Comparison of ENCODE assay signal across 34 mouse cellular contexts in genomic region chr11:84270511-84270910, GRCm38 (mm10).
A peak's percentile ranks its signal among the peaks of the same experiment; 100 is the strongest.
DNase-seq lines count a peak whose midpoint lies in the region; ATAC-seq and TF ChIP-seq lines count a peak whose summit lies in the region.
"Had no signal": no experiment of that assay in that cellular context is flagged by ENCODE, and none has a peak within 500 bp of the region (broad histone marks: within the 10 kb centered on the region; RNA-seq: fewer than 3 reads in every experiment).

No protein-coding gene starts in this region.

- no peak overlapping the region for H3K4me3 ChIP-seq in hindbrain, embryonic 12.5 days
- no peak overlapping the region for H3K4me3 ChIP-seq in hindbrain, postnatal 0 days (ENCODE audit: low read length)
- no peak overlapping the region for H3K4me3 ChIP-seq in kidney, postnatal 0 days (replicated peaks; ENCODE audit: low read depth, low read length)
- no peak overlapping the region for H3K4me3 ChIP-seq in midbrain, embryonic 12.5 days
- no peak overlapping the region for H3K4me3 ChIP-seq in midbrain, embryonic 15.5 days
- no peak overlapping the region for H3K4me3 ChIP-seq in embryonic fibroblast, embryonic 13.5 days (ENCODE audit: insufficient read depth, low read length)
- H3K4me3 ChIP-seq: embryonic facial prominence, embryonic 12.5 days; erythroblast, embryonic 14.5 days; gastrocnemius, adult 2 months; limb, embryonic 10.5 days; limb, embryonic 15.5 days; liver, embryonic 13.5 days; midbrain, embryonic 10.5 days had no signal

- ATAC-seq in hindbrain, embryonic 12.5 days (ENCODE audit: low FRiP score) = no peak
- no peak for ATAC-seq in hindbrain, postnatal 0 days
- ATAC-seq in kidney, postnatal 0 days (replicated peaks; ENCODE audit: low FRiP score, low read depth) = no peak
- ATAC-seq in midbrain, embryonic 12.5 days (ENCODE audit: low FRiP score, low read depth) = no peak
- ATAC-seq in midbrain, embryonic 15.5 days (replicated peaks) = no peak
- ATAC-seq: activated CD4-positive, CD25-positive, alpha-beta regulatory T cell, adult 4 months; forebrain, embryonic 16.5 days; inflammation-experienced regulatory T-cells, adult 6 months; Patski had no signal

- TF ChIP-seq POLR2A in embryonic fibroblast, embryonic 13.5 days (IDR thresholded peaks at IDR 0.05; ENCODE audit: low read depth, low read length) = no peak

- WGBS in hindbrain, embryonic 12.5 days = 55% methylated on average over 3 of the region's 3 CpGs
- 44% methylated on average over 3 of the region's 3 CpGs for WGBS in hindbrain, postnatal 0 days
- WGBS in kidney, postnatal 0 days = 71% methylated on average over 3 of the region's 3 CpGs
- 57% methylated on average over 3 of the region's 3 CpGs for WGBS in midbrain, embryonic 12.5 days
- WGBS in midbrain, embryonic 15.5 days = 47% methylated on average over 3 of the region's 3 CpGs

- H3K36me3 ChIP-seq in hindbrain, embryonic 12.5 days = 0 out of 2 replicates have a peak, but pooled peaks cover 25% of the 10 kb centered on the region
- H3K36me3 ChIP-seq in hindbrain, postnatal 0 days (ENCODE audit: insufficient read depth, low read length) = peaks cover 12% of the 10 kb centered on the region
- peaks cover 7% of the 10 kb centered on the region; the same call in 1 of the 2 replicates for H3K36me3 ChIP-seq in kidney, postnatal 0 days (ENCODE audit: insufficient read depth, low read length)
- peaks cover 35% of the 10 kb centered on the region for H3K36me3 ChIP-seq in midbrain, embryonic 12.5 days
- no peaks in the 10 kb centered on the region; the same call in 1 of the 2 replicates for H3K36me3 ChIP-seq in midbrain, embryonic 15.5 days (replicated peaks)

- H3K4me2 ChIP-seq in hindbrain, embryonic 12.5 days (replicated peaks) = no peak overlapping the region
- no peak overlapping the region for H3K4me2 ChIP-seq in hindbrain, postnatal 0 days (ENCODE audit: low read depth, low read length)
- H3K4me2 ChIP-seq in kidney, postnatal 0 days (ENCODE audit: low read length) = no peak overlapping the region
- H3K4me2 ChIP-seq in midbrain, embryonic 12.5 days (replicated peaks) = no peak overlapping the region
- no peak overlapping the region for H3K4me2 ChIP-seq in midbrain, embryonic 15.5 days
- H3K4me2 ChIP-seq: embryonic facial prominence, embryonic 12.5 days; heart, embryonic 11.5 days; limb, embryonic 15.5 days; liver, embryonic 13.5 days had no signal

- H3K9ac ChIP-seq in hindbrain, embryonic 12.5 days = no peak overlapping the region
- H3K9ac ChIP-seq in hindbrain, postnatal 0 days (replicated peaks; ENCODE audit: low read length) = no peak overlapping the region
- H3K9ac ChIP-seq in kidney, postnatal 0 days (ENCODE audit: low read depth, low read length) = no peak overlapping the region
- no peak overlapping the region for H3K9ac ChIP-seq in midbrain, embryonic 12.5 days (replicated peaks)
- no peak overlapping the region for H3K9ac ChIP-seq in midbrain, embryonic 15.5 days
- H3K9ac ChIP-seq: embryonic facial prominence, embryonic 12.5 days; limb, embryonic 15.5 days; liver, embryonic 13.5 days had no signal

- peak overlapping the region; percentile 88 for H3K27ac ChIP-seq in hindbrain, embryonic 12.5 days
- no peak overlapping the region for H3K27ac ChIP-seq in hindbrain, postnatal 0 days
- no peak overlapping the region for H3K27ac ChIP-seq in kidney, postnatal 0 days
- H3K27ac ChIP-seq in midbrain, embryonic 12.5 days (replicated peaks) = peak overlapping the region; percentile 83; the same call in 1 of the 2 replicates
- no peak overlapping the region for H3K27ac ChIP-seq in midbrain, embryonic 15.5 days
- peak overlapping the region; percentile 29; the same call in 1 of the 2 replicates for H3K27ac ChIP-seq in embryonic fibroblast, embryonic 13.5 days (ENCODE audit: insufficient read depth, low read length)
- H3K27ac ChIP-seq: embryonic facial prominence, embryonic 12.5 days; gastrocnemius, adult 2 months; limb, embryonic 10.5 days; liver, embryonic 13.5 days; midbrain, embryonic 10.5 days had no signal

- no peaks in the 10 kb centered on the region for H3K9me3 ChIP-seq in hindbrain, embryonic 12.5 days (replicated peaks)
- H3K9me3 ChIP-seq in hindbrain, postnatal 0 days (ENCODE audit: low read length) = no peaks in the 10 kb centered on the region
- no peaks in the 10 kb centered on the region for H3K9me3 ChIP-seq in kidney, postnatal 0 days (replicated peaks; ENCODE audit: low read length)
- no peaks in the 10 kb centered on the region for H3K9me3 ChIP-seq in midbrain, embryonic 12.5 days
- H3K9me3 ChIP-seq in midbrain, embryonic 15.5 days = no peaks in the 10 kb centered on the region
- H3K9me3 ChIP-seq: embryonic facial prominence, embryonic 12.5 days; limb, embryonic 10.5 days; limb, embryonic 15.5 days; liver, embryonic 13.5 days had no signal

- H3K4me1 ChIP-seq in hindbrain, embryonic 12.5 days = peaks cover 23% of the 10 kb centered on the region
- H3K4me1 ChIP-seq in hindbrain, postnatal 0 days (ENCODE audit: insufficient read depth, low read length) = no peaks in the 10 kb centered on the region
- H3K4me1 ChIP-seq in kidney, postnatal 0 days (replicated peaks; ENCODE audit: insufficient read depth, low read length) = no peaks in the 10 kb centered on the region
- H3K4me1 ChIP-seq in midbrain, embryonic 12.5 days = peaks cover 13% of the 10 kb centered on the region
- H3K4me1 ChIP-seq in midbrain, embryonic 15.5 days = peaks cover 10% of the 10 kb centered on the region
- no peaks in the 10 kb centered on the region for H3K4me1 ChIP-seq in embryonic fibroblast, embryonic 13.5 days (ENCODE audit: control insufficient read depth, insufficient read depth, low read length)
- H3K4me1 ChIP-seq: liver, embryonic 13.5 days had no signal

- no peaks in the 10 kb centered on the region for H3K27me3 ChIP-seq in hindbrain, embryonic 12.5 days
- H3K27me3 ChIP-seq in hindbrain, postnatal 0 days (ENCODE audit: insufficient read depth, low read length) = no peaks in the 10 kb centered on the region
- H3K27me3 ChIP-seq in kidney, postnatal 0 days (ENCODE audit: insufficient read depth, low read length) = no peaks in the 10 kb centered on the region
- no peaks in the 10 kb centered on the region for H3K27me3 ChIP-seq in midbrain, embryonic 12.5 days
- no peaks in the 10 kb centered on the region for H3K27me3 ChIP-seq in midbrain, embryonic 15.5 days (replicated peaks)
- H3K27me3 ChIP-seq: embryonic facial prominence, embryonic 12.5 days; limb, embryonic 15.5 days; liver, embryonic 13.5 days; Patski had no signal

- DNase-seq in hindbrain, postnatal 0 days (ENCODE audit: low spot score) = no peak
- DNase-seq in kidney, postnatal 0 days (ENCODE audit: low spot score) = peak; percentile 60
- DNase-seq in kidney, adult 18-20 months = no peak
- DNase-seq in cerebellum, postnatal 10 days = no peak
- DNase-seq: adrenal gland, adult 2 months; adrenal gland, postnatal 36 days; cerebellum, adult 2 months; cerebellum, postnatal 36 days; gastrocnemius, adult 2 months; gastrocnemius, postnatal 36 days; heart, adult 18-20 months; heart, postnatal 36 days; kidney, adult 2 months; layer of hippocampus, adult 9-11 months; liver, embryonic 13.5 days; lung, adult 2 months; lung, postnatal 14 days; right cerebral cortex, adult 18-20 months; spleen, adult 18-20 months; thymus, postnatal 14 days had no signal

- TF ChIP-seq CTCF in hindbrain, postnatal 0 days (IDR thresholded peaks at IDR 0.05; ENCODE audit: low read depth) = no peak
- TF ChIP-seq CTCF in kidney, postnatal 0 days (IDR thresholded peaks at IDR 0.05; ENCODE audit: low read depth) = no peak
- no peak for TF ChIP-seq CTCF in embryonic fibroblast, embryonic 13.5 days (IDR thresholded peaks at IDR 0.05; ENCODE audit: borderline replicate concordance, insufficient read depth, low read length)

Comparison
In these comparisons a context has a peak if more than half of its experiments do, and no peak if none do; other contexts are left out.
1. H3K27ac ChIP-seq: peak in hindbrain, embryonic 12.5 days (single experiment), midbrain, embryonic 12.5 days (single experiment) and embryonic fibroblast, embryonic 13.5 days (single experiment); none in hindbrain, postnatal 0 days (single experiment), kidney, postnatal 0 days (single experiment) and midbrain, embryonic 15.5 days (single experiment).